Mouse (Mus musculus): ENCODE measurements around the gene Foxm1.

DNA sequence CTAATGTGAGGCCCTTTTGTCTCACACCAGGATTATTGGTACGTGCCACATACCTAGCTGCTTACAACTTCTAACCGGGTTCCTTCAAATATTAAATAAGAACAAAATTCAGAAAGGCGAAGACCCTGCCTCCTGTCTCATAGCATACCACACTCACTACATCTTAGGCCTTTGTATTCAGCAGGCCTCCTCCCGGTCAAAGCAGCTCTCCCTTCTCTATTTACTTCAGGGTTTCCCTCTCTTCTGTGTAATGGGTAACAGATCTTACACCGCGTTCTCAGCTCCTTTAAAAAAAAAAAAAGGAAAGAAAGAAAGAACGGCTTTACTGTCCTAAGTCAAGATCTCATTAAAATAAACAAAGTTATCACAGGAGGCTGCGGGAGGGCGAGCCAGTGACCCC, 866 bp upstream of the Foxm1 start:
- no peak for TF ChIP-seq CTCF (IDR thresholded peaks at IDR 0.05; ENCODE audit: insufficient read depth, low read depth, low read length)
- TF ChIP-seq POLR2A (IDR thresholded peaks at IDR 0.05; ENCODE audit: insufficient read depth, low read depth, low read length), result no peak
